Mouse (Mus musculus) left cerebral cortex, adult 8-10 months (tissue): ENCODE data around the gene Gm1673. TPM values are rescaled to one million over a fixed set of nuclear protein-coding genes. Genes with fewer than 3 reads are reported as not detected.
A peak's percentile ranks its signal among the peaks of the same experiment; 100 is the strongest.

Experiments used
- DNase-seq, 2 experiments: peaks; one replicate each; pipeline ENCODE4 v3.0.0; 2022; ENCODE audit warnings: low spot score in 2 of 2
- total RNA-seq, 4 experiments: library from RNA; stranded (reverse); gene quantifications; 2 replicates each; pipeline ENCODE4 v1.2.4; 2022

Gm1673 gene
- total RNA-seq, 4 experiments from 2014 or later = 78.3 to 86.0 (median 79.2) TPM

GRCm38 (mm10) chr5:33997051-33997741, 14.0 kb downstream of the Gm1673 start:
- DNase-seq = peak; percentile 62 to 85

- no peak for DNase-seq
These were observed 14.7 kb downstream of the Gm1673 start for GRCm38 (mm10) chr5:33997829-33998504.

- no peak for DNase-seq
These were observed 15.3 kb downstream of the Gm1673 start for GRCm38 (mm10) chr5:33998505-33998877.

DNA sequence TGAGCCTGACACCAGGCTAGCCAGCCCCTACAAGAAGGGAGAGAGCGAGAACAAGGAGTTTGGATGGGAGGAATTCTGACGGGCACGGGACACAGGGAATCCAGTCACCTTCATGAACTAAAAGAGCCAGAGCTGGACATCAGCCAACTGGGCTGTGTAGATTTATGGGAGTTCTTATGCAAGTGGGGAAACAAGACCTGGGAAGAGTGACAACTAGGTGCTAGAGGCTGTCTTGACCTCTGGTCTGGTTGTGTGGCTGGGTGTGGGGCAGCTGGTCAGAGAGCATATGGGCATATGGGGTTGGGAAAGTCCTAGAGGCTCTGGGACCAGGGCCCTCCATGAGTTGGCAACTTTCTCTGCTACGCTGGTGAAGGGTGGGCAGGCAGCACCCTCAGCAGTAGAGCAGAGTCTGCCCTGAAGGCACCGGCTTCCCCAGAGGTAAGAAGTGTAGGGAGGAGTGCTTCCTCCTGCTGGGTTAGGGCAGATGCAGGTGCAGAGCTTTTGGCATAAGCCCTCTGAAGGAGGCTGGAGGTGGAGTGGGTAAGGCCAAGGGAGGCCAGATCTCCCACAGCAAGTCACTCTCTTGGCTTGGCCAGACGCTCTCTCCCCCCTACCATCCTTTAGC, 16.3 kb downstream of the Gm1673 start:
- DNase-seq = no peak

DNA sequence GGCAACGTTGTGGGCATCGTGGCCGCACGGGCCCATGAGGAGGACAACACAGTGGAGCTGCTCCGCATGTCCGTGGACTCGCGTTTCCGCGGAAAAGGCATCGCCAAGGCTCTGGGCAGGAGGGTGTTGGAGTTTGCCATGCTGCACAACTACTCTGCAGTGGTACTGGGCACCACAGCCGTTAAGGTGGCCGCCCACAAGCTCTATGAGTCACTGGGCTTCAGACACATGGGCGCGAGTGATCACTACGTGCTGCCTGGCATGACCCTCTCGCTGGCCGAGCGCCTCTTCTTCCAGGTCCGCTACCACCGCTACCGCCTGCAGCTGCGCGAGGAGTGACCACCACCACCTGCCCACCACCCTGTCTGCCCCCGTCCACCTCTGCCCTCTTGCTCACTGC, 17.6 kb downstream of the Gm1673 start:
- peak in 1 of 2 experiments; percentile 58 for DNase-seq

GRCm38 (mm10) chr5:34001401-34001800, 18.2 kb downstream of the Gm1673 start:
- DNase-seq = no peak

GRCm38 (mm10) chr5:34002636-34003035, 19.4 kb downstream of the Gm1673 start:
- no peak for DNase-seq

GRCm38 (mm10) chr5:34004618-34005017, 21.4 kb downstream of the Gm1673 start:
- no peak for DNase-seq

DNA sequence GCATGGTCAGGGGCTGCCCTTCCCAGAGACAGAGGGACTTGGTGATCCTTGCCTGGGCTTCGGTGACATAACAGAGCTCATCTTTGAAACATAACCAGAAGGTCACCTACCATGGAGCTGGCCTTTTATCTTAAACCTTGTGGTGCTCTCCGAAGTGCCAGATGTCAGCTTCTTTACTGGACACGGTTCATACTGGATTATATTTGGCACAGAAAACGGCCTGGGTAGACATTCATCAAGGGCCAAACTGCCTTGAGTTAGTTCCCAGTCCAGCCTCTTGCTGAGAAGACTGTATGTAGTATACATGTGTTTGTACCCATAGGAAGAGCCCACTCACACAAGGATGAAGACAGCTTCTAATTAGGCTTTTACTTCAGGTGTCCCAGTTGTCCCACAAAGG, 23.6 kb downstream of the Gm1673 start:
- DNase-seq = no peak

- DNase-seq = no peak
These were observed 24.2 kb downstream of the Gm1673 start for GRCm38 (mm10) chr5:34007392-34007941.

DNA sequence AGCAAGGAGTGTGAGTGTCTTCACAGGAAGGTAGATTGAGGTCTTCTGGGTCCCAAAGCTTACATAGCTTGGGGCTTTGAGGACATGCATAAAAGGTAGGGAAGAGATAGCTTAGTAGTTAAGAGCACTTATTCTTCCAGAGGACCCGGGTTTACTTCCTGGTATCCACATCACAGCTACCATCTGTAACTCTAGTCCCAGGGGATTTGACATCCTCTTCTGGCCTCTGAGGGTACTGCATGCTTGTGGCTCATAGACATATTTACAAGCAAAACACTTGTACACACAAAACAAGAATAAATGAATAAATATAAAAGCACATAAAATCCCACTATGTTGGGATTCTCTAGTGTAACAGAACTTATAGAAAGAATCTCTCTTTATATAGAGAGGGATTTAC, 31.4 kb downstream of the Gm1673 start:
- no peak for DNase-seq

- no peak for DNase-seq
These were observed 35.7 kb downstream of the Gm1673 start for GRCm38 (mm10) chr5:34018968-34019367.

DNA sequence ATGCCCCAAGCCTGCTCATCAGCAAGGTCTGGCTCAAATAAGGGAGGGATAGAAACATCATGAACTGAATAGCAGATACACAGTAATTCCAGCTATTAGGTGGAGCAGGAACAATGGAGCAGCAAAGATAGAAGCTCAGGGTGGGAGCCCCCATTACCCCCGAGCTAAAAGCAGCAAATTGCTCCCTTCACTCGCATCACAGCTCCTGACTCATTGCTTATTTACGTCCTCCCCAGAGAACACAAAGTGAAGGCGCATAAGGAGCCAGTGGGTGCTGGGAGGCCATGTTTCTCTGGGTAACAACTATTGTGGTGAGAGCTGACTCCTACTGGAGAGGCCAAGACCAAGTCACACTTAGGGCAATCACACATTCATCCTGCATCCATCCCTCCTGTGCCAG, 46.9 kb downstream of the Gm1673 start:
- no peak for DNase-seq

- no peak for DNase-seq
These were observed 47.8 kb downstream of the Gm1673 start for GRCm38 (mm10) chr5:34031022-34031421.

GRCm38 (mm10) chr5:34032520-34032919, 49.3 kb downstream of the Gm1673 start:
- DNase-seq = no peak

Other genes with a start within 250 kb of the Gm1673 start
- gene Letm1, start 200.6 kb upstream of the Gm1673 start, total RNA-seq = 100 to 1,000 TPM in 1 of 4 experiments, 10 to 100 TPM in 3; 94.3 to 103 (median 95.4) TPM
- 100 to 1,000 TPM; 132 to 163 (median 146) TPM for gene Nsd2, start 162.7 kb upstream of the Gm1673 start, total RNA-seq
- 10 to 100 TPM; 18.5 to 19.9 (median 18.9) TPM for gene Nelfa, start 47.0 kb upstream of the Gm1673 start, total RNA-seq
- 100 to 1,000 TPM; 199 to 235 (median 210) TPM for gene Nat8l, start 12.6 kb downstream of the Gm1673 start, total RNA-seq
- gene Poln, start 186.0 kb downstream of the Gm1673 start, total RNA-seq = 1 to 10 TPM in 2 of 4 experiments, under 1 TPM in 2; 0.80 to 2.5 (median 1.3) TPM
- gene Haus3, start 186.1 kb downstream of the Gm1673 start, total RNA-seq = 10 to 100 TPM in 1 of 4 experiments, 1 to 10 TPM in 3; 7.1 to 12.4 (median 7.4) TPM
- gene Mxd4, start 204.3 kb downstream of the Gm1673 start, total RNA-seq = 10 to 100 TPM; 68.7 to 79.4 (median 72.7) TPM